Mouse (Mus musculus): Measurements from ENCODE around the gene Grwd1. TPM values are rescaled to one million over a fixed set of nuclear protein-coding genes. Genes with fewer than 3 reads are reported as not detected.

Gene Grwd1
- total RNA-seq, 1 experiment, result 107 TPM

DNA sequence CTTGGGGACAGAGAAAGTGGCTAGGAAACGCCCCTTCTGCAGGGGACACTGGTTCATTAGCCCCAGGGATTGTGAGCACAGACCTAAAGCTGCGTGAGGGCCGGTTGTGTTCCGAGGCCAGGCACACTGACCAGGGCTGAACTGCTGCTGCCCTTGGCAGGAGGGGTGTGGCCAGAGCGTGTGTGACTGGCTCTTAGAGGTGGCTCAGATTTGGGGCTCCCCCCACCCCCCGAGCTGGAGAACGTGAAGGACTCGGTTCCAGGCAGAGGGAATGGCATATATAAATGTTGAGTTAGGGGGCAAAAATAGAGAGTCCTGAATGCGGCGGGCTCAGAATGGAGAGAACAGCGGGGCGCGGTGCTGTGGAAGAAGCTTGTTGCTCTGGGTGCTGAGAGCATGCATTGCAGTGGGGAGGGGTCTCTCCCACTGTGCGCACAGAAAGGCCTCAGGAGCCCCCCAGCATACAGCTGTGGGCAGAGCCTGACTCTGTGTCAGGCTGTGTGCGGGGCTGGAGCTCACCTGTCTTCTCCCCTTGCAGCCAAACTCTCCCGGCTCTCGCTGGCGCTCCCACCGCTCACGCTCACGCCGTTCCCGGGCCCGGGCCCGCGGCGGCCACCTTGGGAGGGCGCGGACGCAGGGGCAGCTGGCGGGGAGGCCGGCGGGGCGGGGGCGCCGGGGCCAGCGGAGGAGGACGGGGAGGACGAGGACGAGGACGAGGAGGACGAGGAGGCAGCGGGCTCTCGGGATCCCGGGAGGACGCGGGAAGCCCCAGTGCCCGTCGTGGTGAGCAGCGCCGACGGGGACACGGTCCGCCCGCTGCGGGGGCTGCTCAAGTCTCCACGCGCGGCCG is 32.9 kb downstream of the Grwd1 start:
- H3K4me1 ChIP-seq (ENCODE audit: control insufficient read depth in 2 of 2, insufficient read depth in 2 of 2, low read length in 2 of 2, poor library complexity in 1 of 2), result peaks cover 6 to 32% of the 10 kb centered on the region in 2 experiments; a peak in 2 of 4 replicates
- TF ChIP-seq ZC3H11A (IDR thresholded peaks at IDR 0.05; ENCODE audit: borderline replicate concordance, low read depth, low read length), result no peak
- TF ChIP-seq HCFC1 (IDR thresholded peaks at IDR 0.05; ENCODE audit: borderline replicate concordance, insufficient read depth, low read length), result no peak
- no peak for TF ChIP-seq CHD2 (IDR thresholded peaks at IDR 0.05; ENCODE audit: low read depth, low read length)
- no peak for TF ChIP-seq MAFK (IDR thresholded peaks at IDR 0.05; ENCODE audit: insufficient read depth, low read depth, low read length)
- TF ChIP-seq ZNF384 (IDR thresholded peaks at IDR 0.05; ENCODE audit: low read depth, low read length), result no peak
- H3K36me3 ChIP-seq (ENCODE audit: control insufficient read depth, insufficient read depth, low read length, poor library complexity, severe bottlenecking), result peaks cover 2% of the 10 kb centered on the region; the same call in 1 of the 2 replicates
- in situ Hi-C loops (cut with MboI; ENCODE audit: low sequenced_read_pairs in 2 of 2, unreplicated experiment in 2 of 2), result no loop called here
- peak overlapping the region; percentile 64 to 75 for H3K4me3 ChIP-seq (ENCODE audit: insufficient read depth in 1 of 2, low read depth in 1 of 2, low read length in 2 of 2, poor library complexity in 1 of 2, severe bottlenecking in 1 of 2)
- no peaks in the 10 kb centered on the region for H3K9me3 ChIP-seq (ENCODE audit: control insufficient read depth, insufficient read depth, low read depth, low read length)
- no peak for DNase-seq (ENCODE audit: low read depth, low spot score)
- H3K9ac ChIP-seq (ENCODE audit: insufficient read depth, low read depth, low read length, poor library complexity, severe bottlenecking), result peak overlapping the region; percentile 45
- no peak overlapping the region for H3K27ac ChIP-seq (ENCODE audit: insufficient read depth, low read depth, low read length, poor library complexity, severe bottlenecking)

DNA sequence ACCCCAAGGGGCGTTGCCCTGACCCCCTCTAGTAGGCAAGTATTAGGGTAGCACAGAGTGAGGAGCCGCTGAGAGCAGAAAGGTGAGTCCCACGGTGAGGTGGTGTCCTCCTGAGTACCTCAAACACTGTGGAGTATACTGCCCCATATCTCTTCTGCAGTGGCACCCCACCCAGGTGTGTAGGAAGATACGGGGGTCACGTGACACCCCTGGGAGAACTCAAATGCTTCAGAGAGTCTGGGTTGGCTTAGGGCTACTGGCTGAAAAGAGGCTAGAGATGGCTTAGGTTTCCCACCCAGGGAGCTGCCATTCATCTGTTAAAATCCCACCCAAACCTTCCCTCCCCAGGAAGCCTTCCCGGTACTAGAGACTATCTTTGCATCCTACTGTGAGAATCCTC is 33.8 kb downstream of the Grwd1 start:
- no peak overlapping the region for H3K9ac ChIP-seq (ENCODE audit: insufficient read depth, low read depth, low read length, poor library complexity, severe bottlenecking)
- TF ChIP-seq MAFK (IDR thresholded peaks at IDR 0.05; ENCODE audit: insufficient read depth, low read depth, low read length) (no peak), ZC3H11A (IDR thresholded peaks at IDR 0.05; ENCODE audit: borderline replicate concordance, low read depth, low read length) (no peak), CHD2 (IDR thresholded peaks at IDR 0.05; ENCODE audit: low read depth, low read length) (no peak)
- peaks cover 6 to 34% of the 10 kb centered on the region in 2 experiments; a peak in 2 of 4 replicates for H3K4me1 ChIP-seq (ENCODE audit: control insufficient read depth in 2 of 2, insufficient read depth in 2 of 2, low read length in 2 of 2, poor library complexity in 1 of 2)
- no peak overlapping the region for H3K4me3 ChIP-seq (ENCODE audit: insufficient read depth in 1 of 2, low read depth in 1 of 2, low read length in 2 of 2, poor library complexity in 1 of 2, severe bottlenecking in 1 of 2)
- in situ Hi-C loops (cut with MboI; ENCODE audit: low sequenced_read_pairs in 2 of 2, unreplicated experiment in 2 of 2), result no loop called here
- no peak for DNase-seq (ENCODE audit: low read depth, low spot score)
- no peak overlapping the region for H3K27ac ChIP-seq (ENCODE audit: insufficient read depth, low read depth, low read length, poor library complexity, severe bottlenecking)
- H3K9me3 ChIP-seq (ENCODE audit: control insufficient read depth, insufficient read depth, low read depth, low read length), result no peaks in the 10 kb centered on the region
- no peaks in the 10 kb centered on the region for H3K36me3 ChIP-seq (ENCODE audit: control insufficient read depth, insufficient read depth, low read length, poor library complexity, severe bottlenecking)

DNA sequence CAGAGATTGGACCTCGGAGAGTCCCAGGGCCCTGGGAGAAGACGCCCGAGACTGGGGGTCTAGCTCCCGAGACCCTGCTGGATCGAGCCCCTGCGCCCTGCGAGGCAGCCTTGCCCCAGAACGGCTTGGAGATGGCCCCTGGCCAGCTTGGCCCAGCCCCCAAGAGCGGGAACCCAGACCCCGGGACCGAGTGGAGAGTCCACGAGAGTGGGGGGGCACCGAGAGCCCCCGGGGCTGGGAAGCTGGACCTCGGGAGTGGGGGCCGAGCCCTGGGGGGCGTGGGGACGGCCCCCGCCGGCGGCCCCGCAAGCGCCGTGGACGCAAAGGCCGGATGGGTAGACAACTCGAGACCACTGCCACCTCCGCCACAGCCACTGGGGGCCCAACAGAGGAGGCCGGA is 35.8 kb downstream of the Grwd1 start:
- no peaks in the 10 kb centered on the region; the same call in 1 of the 2 replicates for H3K36me3 ChIP-seq (ENCODE audit: control insufficient read depth, insufficient read depth, low read length, poor library complexity, severe bottlenecking)
- H3K9me3 ChIP-seq (ENCODE audit: control insufficient read depth, insufficient read depth, low read depth, low read length), result no peaks in the 10 kb centered on the region
- no peak for TF ChIP-seq CHD2 (IDR thresholded peaks at IDR 0.05; ENCODE audit: low read depth, low read length)
- H3K27ac ChIP-seq (ENCODE audit: insufficient read depth, low read depth, low read length, poor library complexity, severe bottlenecking), result no peak overlapping the region; the same call in 1 of the 2 replicates
- H3K9ac ChIP-seq (ENCODE audit: insufficient read depth, low read depth, low read length, poor library complexity, severe bottlenecking), result no peak overlapping the region
- DNase-seq (ENCODE audit: low read depth, low spot score), result no peak
- in situ Hi-C loops (cut with MboI; ENCODE audit: low sequenced_read_pairs in 2 of 2, unreplicated experiment in 2 of 2), result no loop called here
- H3K4me1 ChIP-seq (ENCODE audit: control insufficient read depth in 2 of 2, insufficient read depth in 2 of 2, low read length in 2 of 2, poor library complexity in 1 of 2), result peaks cover 4 to 34% of the 10 kb centered on the region in 2 experiments; a peak in 2 of 4 replicates
- H3K4me3 ChIP-seq (ENCODE audit: insufficient read depth in 1 of 2, low read depth in 1 of 2, low read length in 2 of 2, poor library complexity in 1 of 2, severe bottlenecking in 1 of 2), result no peak overlapping the region

DNA sequence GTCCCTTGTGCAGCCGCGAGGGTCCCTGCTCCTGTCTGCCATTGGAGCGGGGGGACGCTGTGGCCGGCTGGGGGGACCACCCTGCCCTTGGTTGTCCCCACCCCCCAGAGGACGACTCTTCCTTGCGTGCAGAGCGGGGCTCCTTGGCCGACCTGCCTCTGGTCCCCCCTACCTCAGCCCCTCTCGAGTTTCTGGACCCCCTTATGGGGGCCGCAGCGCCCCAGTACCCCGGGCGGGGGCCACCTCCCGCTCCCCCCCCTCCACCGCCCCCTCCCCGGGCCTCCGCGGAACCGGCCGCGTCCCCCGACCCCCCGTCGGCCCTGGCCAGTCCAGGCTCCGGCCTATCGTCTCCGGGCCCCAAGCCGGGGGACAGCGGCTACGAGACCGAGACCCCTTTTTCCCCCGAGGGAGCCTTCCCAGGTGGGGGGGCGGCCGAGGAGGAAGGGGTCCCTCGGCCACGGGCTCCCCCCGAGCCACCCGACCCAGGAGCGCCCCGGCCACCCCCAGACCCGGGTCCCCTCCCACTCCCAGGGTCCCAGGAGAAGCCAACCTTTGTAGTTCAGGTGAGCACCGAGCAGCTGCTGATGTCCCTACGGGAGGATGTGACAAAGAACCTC is 36.7 kb downstream of the Grwd1 start:
- Histone ChIP-seq H3K36me3 (ENCODE audit: control insufficient read depth, insufficient read depth, low read length, poor library complexity, severe bottlenecking) (no peaks in the 10 kb centered on the region; the same call in 1 of the 2 replicates), H3K27ac (ENCODE audit: insufficient read depth, low read depth, low read length, poor library complexity, severe bottlenecking) (no peak overlapping the region)
- in situ Hi-C loops (cut with MboI; ENCODE audit: low sequenced_read_pairs in 2 of 2, unreplicated experiment in 2 of 2), result no loop called here

More for the DNA sequence above, 36.7 kb downstream of the Grwd1 start:
- peak overlapping the region in 1 of 2 experiments; percentile 31; a peak in 1 of 4 replicates for H3K4me3 ChIP-seq (ENCODE audit: insufficient read depth in 1 of 2, low read depth in 1 of 2, low read length in 2 of 2, poor library complexity in 1 of 2, severe bottlenecking in 1 of 2)
- no peak for DNase-seq (ENCODE audit: low read depth, low spot score)
- peaks cover 0 to 29% of the 10 kb centered on the region in 2 experiments; a peak in 2 of 4 replicates for H3K4me1 ChIP-seq (ENCODE audit: control insufficient read depth in 2 of 2, insufficient read depth in 2 of 2, low read length in 2 of 2, poor library complexity in 1 of 2)
- TF ChIP-seq ZNF384 (IDR thresholded peaks at IDR 0.05; ENCODE audit: low read depth, low read length), result no peak
- no peak for TF ChIP-seq CHD2 (IDR thresholded peaks at IDR 0.05; ENCODE audit: low read depth, low read length)
- TF ChIP-seq HCFC1 (IDR thresholded peaks at IDR 0.05; ENCODE audit: borderline replicate concordance, insufficient read depth, low read length), result no peak
- TF ChIP-seq ZC3H11A (IDR thresholded peaks at IDR 0.05; ENCODE audit: borderline replicate concordance, low read depth, low read length), result no peak
- no peak for TF ChIP-seq MAFK (IDR thresholded peaks at IDR 0.05; ENCODE audit: insufficient read depth, low read depth, low read length)
- no peaks in the 10 kb centered on the region for H3K9me3 ChIP-seq (ENCODE audit: control insufficient read depth, insufficient read depth, low read depth, low read length)
- H3K9ac ChIP-seq (ENCODE audit: insufficient read depth, low read depth, low read length, poor library complexity, severe bottlenecking), result no peak overlapping the region

Data from ES-E14 (cell line).